Mouse (Mus musculus) myocyte (in vitro differentiated cells): ENCODE data around the gene Kirrel3.

ENCODE experiments used
- E2F4 ChIP-seq: IDR thresholded peaks from one replicate; pipeline ENCODE4 v1.6.1; 2011; ENCODE audit warnings: mild to moderate bottlenecking, control low read depth, moderate library complexity; ENCODE audit not compliant: insufficient read depth
- MAX ChIP-seq: IDR thresholded peaks from one replicate; pipeline ENCODE4 v1.6.1; 2011; ENCODE audit warnings: low read depth, mild to moderate bottlenecking, control low read depth
- POLR2A ChIP-seq: IDR thresholded peaks from one replicate; pipeline ENCODE4 v1.6.1; 2011; ENCODE audit warnings: low read depth, mild to moderate bottlenecking, control low read depth, moderate library complexity; ENCODE audit not compliant: insufficient read length
- USF1 ChIP-seq: IDR thresholded peaks from one replicate; pipeline ENCODE4 v1.6.1; 2011; ENCODE audit warnings: low read depth, mild to moderate bottlenecking, control low read depth, moderate library complexity

DNA sequence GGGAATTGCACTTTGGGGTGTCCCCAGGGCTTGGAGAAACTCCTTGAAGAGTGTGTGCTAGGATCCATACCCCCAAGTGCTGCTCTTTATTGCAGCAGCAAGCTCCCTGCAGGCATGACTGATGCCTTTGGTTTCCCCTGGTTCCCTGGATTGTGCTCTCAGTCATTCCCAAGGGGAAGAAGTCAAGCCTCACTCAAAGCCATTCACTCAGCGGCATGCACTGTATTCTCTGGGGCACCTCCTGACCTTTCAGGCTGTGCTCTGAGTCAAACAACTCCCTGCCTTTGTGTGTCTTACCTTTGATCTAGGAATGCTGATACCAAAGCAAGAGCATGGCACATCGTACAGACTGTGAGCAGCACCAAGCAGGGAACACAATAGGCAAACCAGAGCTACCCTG is 396.5 kb downstream of the Kirrel3 start:
- TF ChIP-seq E2F4 (no peak), POLR2A (no peak), USF1 (no peak), MAX (no peak)
